Mouse (Mus musculus) bone marrow, adult 2 months (tissue): ENCODE data around the gene Zfp524.

Experiments
- CTCF ChIP-seq: fragments of 200-500 bp; IDR thresholded peaks from 2 replicates; pipeline ENCODE4 v1.5.1; 2011; ENCODE audit warnings: low read length, control low read depth; ENCODE audit not compliant: control insufficient read depth, insufficient read depth
- POLR2A ChIP-seq: fragments of 200-500 bp; IDR thresholded peaks from 2 replicates; pipeline ENCODE4 v1.6.1; 2011; ENCODE audit warnings: low read depth, mild to moderate bottlenecking, control low read depth, low read length, borderline replicate concordance; ENCODE audit not compliant: control insufficient read depth

GRCm38 (mm10) chr7:5014251-5015117 lies at the start of gene Zfp524, which contains the start of gene Fiz1:
- TF ChIP-seq POLR2A: no peak
- TF ChIP-seq CTCF: no peak
